Mouse (Mus musculus) left cerebral cortex, postnatal 14 days (tissue): ENCODE data around the gene Vps26c. TPM values are rescaled to one million over a fixed set of nuclear protein-coding genes. Genes with fewer than 3 reads are reported as not detected.

Source experiments
- DNase-seq, 2 experiments: peaks; one replicate each; pipeline ENCODE4 v3.0.0; 2021 to 2022; ENCODE audit warnings: low spot score in 2 of 2, mixed read lengths in 1 of 2
- intact Hi-C: fragments of 180-260 bp; cut with DNase I; formaldehyde crosslinking; loops from one replicate; pipeline ENCODE4 v1.15.1; 2025
- long read RNA-seq, 2 experiments: library from polyadenylated mRNA; stranded (forward); transcript quantifications; one replicate each; pipeline ENCODE4 v2.0.0; 2021
- total RNA-seq, 2 experiments: library from RNA; stranded (reverse); gene quantifications; 2 replicates each; pipeline ENCODE4 v1.2.3; 2021

Vps26c gene
- 10 to 100 TPM; 28.4 to 31.0 TPM for total RNA-seq
- long read RNA-seq, experiment 1, transcript Vps26c-201 (8 exons, 2,547 nt), result major isoform, 45 of 49 reads
- long read RNA-seq, experiment 1, partial matches to known transcripts, result 2 of 49 reads
- long read RNA-seq, experiment 1, other reads (novel, unspliced or antisense), result 2 of 49 reads
- long read RNA-seq, experiment 2, transcript Vps26c-201 (8 exons, 2,547 nt), result major isoform, 45 of 55 reads
- long read RNA-seq, experiment 2, partial matches to known transcripts, result 4 of 55 reads
- long read RNA-seq, experiment 2, other reads (novel, unspliced or antisense), result 6 of 55 reads

DNA sequence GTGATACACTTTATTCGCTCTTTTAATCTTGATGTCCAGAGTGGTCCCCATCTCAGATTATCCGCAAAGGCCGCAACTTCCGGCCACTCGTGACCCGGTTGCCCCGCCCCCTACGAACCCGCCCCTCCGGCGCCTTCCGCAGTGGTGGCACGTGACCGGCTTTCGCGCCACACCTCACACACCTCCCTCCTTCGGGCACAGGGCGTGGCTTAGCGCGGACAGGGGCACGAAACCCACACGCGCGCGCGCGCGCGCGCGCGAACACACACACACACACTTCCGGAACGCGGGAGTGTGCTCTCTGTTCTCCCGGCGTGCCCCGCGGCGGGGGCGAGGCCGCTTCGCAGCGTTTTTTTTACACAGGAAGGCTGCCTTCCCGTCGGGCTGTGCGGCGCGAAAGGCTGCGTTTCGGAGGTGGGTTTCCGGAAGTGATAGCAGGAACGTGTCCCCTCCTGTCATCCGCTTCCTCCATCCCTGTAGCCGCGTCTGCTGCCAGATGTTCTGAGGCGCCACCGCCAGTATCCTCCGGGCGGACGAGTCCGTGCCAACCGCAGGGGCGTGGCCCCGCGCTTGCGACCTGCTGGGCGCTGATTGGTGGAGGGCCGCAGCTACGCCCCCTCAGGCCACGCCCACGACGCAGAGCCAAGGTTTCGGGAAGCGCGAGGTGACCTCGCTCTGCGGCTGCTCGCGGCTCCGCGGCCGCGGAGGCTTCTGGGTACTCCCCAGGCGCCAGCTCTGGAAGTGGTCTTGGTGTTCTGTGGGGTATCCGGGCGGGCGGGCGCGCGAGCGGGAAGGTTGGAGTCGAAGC lies at the start of gene Vps26c:
Gene Vps26c (minus strand): TSS at position 487 of the 808 bp plus-strand sequence.
- DNase-seq, result peak; percentile 96 to 97
- intact Hi-C loops, result loop anchor here (1.0 to 5.0 kb wide), 3 partner anchors 43 to 91 kb away; no protein-coding TSS in a partner anchor

DNA sequence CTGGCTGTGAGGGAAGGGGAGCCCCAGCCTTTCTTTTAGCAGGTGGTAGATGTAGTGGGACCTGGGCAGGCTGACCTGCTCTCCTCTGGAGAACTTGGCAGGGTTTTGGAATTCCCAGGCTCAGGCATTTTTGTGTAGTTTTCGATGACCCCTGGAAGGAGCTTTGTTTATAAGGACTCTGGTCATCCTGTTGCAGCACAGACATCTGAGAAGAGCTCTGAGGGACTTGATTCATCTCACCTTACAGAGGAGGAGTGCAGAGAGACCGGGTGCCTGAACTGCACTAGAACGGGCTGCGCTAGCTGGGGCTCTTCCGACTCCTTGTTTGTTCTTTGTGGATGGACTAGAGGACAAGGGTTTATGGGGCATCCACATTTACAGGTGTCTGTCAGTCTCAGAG lies 49.1 kb upstream of the Vps26c start:
- intact Hi-C loops, result loop anchor here (10.0 kb wide), 1 partner anchor 139 kb away; no protein-coding TSS in a partner anchor
- no peak for DNase-seq

DNA sequence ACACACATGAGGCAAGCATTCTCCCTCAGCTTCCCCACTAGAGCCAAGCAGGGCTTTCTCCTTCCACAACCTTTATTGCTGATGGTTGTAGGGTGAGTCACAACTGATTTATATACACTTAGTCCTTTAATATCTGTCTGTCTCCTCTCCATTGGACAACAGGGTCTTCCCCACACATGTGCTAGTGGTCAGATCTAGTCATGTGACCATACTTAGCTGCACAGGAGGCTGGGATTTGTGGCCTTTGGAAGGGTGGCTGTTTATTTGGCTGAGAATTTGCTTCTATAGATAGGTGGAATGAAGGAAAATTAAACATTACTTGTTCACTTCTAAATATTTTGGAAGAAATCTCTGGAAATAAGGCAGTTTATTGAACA lies 48.1 kb upstream of the Vps26c start:
- intact Hi-C loops, result loop anchor here (5.0 to 10.0 kb wide), 2 partner anchors 43 to 140 kb away; no protein-coding TSS in a partner anchor
- no peak for DNase-seq

DNA sequence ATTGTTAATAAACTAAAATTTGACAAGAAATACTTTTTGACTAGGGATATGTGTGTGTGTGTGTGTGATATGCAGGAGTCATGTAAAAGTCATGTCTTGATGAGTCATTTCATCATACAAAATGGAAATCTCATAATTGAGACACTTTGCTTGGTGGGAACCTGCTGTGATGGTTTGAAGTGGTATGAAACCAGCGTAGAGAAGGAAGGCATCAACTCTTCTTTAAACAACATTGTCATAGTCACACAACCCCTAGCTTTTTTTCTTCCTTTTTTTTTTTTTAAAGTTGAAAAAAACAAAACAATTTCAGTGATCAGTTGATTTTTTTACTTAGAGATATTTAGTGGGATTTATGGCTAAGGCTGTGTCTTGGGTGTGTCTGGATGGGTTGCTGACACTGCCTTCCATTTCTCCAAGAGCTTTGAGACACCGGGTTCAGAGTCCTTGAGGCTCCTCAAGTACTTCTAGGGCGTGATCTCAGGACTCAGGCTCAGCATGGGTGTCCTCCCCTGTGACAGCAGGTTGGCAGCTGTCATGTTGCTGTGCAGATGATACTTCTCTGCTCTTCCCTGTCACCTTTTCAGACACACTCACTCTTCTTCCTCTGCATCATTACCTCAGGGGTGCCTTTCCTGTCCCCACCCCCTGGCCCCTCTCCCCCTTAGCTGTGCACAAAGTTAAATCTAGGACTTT lies 47.5 kb upstream of the Vps26c start:
- intact Hi-C loops, result loop anchor here (5.0 to 10.0 kb wide), 2 partner anchors 43 to 141 kb away; no protein-coding TSS in a partner anchor
- no peak for DNase-seq

DNA sequence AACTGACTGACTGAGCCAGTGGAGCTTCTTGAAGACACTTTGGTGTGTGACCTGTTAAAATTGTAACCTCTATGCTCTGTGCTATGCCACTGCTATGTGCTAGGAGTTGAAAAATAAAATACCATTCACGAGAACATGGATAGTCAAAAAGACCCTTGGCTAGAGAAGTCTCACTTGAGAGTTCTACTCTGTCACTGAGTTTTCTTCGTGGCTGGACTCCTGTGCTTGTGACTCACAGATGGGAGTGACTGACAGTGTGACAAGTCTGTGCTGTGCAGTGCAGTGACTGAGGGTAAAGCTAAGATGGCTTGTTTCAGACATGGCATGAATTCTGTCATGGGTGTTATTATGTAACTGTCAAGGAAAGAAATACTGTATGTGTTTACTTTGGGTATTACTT lies 45.8 kb upstream of the Vps26c start:
- intact Hi-C loops, result loop anchor here (5.0 to 10.0 kb wide), 2 partner anchors 45 to 142 kb away; no protein-coding TSS in a partner anchor

DNA sequence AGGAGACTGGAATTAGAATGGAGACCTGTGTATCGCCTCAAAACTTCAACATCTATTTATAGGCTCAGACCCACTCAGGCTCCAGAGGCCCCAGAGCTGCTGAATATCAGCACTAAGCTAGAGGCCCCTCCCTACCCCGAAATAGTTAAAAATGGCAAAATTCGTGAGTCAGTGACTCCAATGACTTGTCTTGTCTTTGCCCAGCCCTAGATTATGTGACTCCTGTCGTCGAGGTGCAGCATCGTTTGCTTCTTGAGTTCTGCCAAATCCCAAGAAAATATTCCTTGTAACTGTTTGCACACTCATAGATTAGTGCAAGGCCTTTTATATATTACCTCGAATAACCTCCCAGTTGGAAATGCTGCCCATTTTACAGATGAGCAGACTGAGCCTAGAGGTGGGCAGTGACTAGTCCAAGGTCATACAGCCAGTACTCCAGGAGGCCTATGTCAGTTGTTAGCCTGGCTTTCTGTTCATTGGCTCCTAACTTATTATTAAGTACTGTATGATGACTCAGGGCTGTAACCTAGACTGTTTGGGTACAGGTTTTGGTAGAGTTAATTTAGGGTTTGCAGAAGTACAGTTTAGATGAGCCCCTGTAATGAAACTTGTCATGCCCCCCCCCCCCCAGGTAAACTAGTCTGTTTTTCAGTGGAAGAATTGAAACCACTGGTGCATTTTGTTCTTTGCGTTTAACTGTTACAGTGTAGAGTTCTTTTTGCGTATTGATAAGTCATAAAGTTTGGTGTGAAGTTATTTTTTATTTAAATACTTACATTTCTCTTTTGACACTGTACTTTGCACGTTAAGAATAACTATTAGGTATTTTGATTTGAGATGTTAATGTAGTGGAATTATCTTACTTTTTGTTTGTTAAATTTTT lies 44.7 kb upstream of the Vps26c start:
- no peak for DNase-seq
- intact Hi-C loops, result loop anchor here (5.0 to 10.0 kb wide), 2 partner anchors 46 to 143 kb away; no protein-coding TSS in a partner anchor

More for the DNA sequence above, 45.8 kb upstream of the Vps26c start:
- DNase-seq, result no peak

DNA sequence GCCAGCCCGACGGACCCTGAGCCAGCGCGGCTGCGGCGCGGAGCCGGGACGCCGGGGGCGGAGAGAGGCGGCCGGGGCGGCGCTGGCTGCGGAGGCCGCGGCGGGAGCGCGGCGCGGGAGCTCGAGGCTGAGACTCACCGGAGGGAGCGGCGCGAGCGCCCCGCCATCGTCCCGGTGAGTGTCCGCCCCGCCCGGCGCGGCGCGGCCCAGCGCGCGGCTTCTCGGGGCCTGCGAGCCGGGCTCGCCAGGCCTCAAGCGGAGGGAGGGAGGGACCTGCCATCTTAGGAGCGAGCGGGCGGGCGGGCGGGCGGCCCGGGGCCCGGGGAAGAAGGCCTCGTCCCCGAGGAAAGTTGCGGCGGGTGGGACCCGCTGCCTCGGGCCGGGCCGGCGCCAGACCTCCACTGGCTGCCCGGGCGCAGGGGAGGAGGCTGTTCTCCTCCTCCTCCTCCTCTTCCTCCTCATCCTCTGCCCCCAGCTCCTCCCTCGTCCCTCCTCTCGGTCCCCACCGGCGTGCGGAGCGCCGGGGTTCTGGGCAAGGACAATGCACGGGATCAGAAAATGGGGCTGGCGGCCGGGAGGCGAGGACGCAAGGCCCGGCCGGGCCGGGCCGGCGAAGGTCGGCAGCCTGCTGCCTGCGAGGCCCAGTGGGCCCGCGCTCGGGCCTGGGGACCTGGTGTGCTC lies 43.9 kb upstream of the Vps26c start:
- intact Hi-C loops, result loop anchor here (5.0 to 10.0 kb wide), 2 partner anchors 47 to 144 kb away; no protein-coding TSS in a partner anchor

DNA sequence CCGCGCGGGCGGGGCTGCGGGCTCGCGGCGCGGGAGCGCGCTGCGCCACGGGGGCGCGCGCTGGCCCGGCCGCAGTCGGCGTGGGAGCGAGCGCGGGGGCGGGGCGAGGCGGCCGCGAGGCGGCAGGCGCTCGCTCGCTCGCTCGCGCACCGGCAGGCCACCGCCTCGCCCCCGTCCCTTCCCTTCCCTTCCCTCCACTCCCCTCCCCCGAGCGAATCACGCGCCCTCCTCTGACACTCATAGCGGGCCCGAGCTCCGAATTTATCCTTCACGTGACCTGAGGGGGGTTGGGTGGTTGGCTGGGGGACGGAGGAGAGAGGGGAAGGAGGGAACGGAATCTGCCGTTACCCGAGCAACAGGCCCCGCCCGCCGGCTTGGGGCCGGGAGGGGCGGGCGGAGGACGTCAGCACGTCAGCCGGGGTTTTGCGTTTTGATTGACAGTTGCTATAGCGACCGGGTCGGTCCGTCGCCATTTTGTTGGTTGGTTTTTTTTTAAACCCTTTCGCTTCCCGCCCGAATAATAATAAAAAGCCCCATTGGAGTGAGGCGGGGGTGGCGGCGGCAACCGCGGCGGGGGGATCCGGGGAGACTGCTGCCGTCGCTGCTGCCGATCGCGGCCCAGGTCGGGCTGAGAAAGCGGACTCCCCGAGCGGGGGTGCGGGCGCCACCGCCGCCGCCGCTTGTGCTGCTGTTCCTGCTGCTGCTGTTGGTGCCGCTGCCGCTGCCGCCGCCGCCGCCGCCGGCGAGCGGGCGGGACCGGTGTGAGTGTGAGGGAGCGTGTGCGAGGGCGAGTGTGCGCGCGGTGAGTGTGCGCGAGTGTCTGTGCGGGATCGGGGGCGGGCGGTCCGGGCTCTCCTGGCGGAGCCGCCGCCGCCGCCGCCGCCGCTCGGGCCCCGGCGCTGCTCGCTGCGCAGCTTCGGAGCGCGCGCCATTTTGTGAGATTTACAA lies 42.9 kb upstream of the Vps26c start, which contains the start of gene Dyrk1a:
Gene Dyrk1a (plus strand): TSS at position 782 of the 948 bp plus-strand sequence.
- intact Hi-C loops, result loop anchor here (1.0 to 10.0 kb wide), 4 partner anchors 43 to 145 kb away; partner anchors contain the start of gene Vps26c
- peak; percentile 97 to 99 for DNase-seq

More for the DNA sequence above, 43.9 kb upstream of the Vps26c start:
- DNase-seq, result peak in 1 of 2 experiments; percentile 42

DNA sequence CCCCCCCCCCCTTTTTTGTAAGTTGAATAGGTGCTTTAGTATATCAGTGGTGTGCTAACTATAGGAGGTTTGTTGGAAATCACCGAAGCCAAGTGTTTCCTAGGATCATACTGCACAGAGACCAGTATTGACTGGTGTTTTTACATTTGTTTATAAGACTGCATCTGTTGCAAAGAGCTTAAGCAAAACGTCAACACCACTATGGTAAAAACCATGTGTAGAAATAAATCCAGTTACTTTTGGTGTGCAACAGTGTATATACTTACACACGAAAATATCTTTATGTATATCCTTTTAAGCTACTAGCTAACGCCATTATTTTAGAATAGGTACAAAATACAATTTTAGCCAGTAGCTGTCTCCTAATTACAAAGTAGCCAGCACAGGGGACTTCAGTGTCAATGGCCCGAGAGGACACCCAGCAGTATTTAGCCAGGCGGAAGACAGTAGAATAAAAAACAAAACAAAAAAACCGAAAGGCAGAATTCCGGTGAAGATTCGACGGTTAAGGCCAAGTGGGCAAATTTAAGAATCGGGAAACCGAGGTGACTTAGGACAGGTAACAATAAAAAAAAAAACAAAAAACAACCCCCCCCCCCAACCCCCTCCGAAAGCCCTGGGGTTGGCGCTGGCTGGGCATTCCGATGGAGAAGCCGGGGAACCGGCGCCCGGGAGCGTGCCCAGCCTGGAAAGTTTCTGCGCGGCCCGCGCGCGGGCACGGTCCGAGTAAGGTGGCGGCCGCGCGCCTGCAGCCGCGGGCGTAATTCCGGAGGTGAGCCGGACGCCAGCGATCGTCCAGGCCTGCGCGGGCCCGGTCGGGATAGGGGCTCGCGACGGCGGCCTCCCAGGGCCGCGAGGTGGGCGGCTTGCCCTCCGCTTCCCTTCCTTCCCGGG lies 42.0 kb upstream of the Vps26c start:
- DNase-seq, result peak in 1 of 2 experiments; percentile 70
- intact Hi-C loops, result loop anchor here (1.0 to 5.0 kb wide), 2 partner anchors 42 to 101 kb away; partner anchors contain the start of gene Vps26c

DNA sequence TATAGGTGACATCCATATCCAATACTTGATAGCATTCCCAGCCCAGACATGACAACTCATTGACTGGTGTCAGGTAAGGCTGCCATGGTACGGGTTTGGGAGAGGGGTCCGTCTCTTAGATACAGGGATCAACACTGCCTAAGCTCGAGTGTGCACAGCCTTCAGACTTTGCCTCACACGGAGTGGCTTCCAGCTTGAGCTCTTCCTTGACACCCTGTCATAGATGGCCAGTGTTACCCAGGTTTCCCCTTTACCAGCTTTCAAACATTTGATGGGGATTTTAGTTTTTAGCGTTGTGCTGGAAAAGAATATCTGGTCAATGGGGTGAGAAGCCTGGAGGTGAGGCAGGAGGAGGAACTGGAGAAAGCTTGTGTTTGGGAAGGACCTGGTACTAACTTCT lies 41.1 kb upstream of the Vps26c start:
- DNase-seq, result no peak
- intact Hi-C loops, result loop anchor here (5.0 kb wide), 1 partner anchor 100 kb away; no protein-coding TSS in a partner anchor

DNA sequence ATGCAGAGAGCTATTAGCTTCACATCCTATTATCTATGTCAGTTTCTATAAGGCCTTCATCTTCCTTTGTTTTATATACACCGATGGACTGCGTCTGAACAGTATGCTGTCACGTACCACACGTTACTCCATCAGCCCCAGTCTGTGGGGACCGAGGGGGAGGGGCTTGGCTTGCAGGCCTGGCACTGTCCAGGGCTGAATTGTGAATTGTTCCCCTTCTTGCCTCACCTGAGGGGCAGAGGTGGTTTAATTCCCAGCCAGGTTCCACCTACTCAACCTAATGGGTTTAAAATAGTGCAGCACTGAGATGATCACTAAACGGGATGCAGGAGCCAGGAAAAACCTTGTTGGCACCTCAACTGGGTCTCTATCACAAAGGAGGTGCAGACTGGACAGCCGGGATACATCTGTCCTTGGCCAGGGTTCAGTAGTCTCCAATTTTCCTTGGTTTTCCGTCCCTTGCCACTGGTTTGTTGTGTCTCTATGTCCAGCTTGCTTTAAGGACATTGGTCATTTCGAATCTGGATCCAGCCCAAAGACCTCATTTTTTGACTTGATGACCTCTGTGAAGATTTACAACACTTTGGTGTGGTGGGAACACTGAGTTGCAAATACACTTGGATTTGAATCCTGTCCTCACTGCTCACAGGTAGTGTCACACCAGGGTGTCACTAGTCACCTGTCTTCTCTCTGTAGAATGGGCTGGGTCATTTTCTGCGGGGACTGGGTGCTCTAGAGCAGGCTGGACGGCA lies 40.4 kb upstream of the Vps26c start:
- intact Hi-C loops, result loop anchor here (5.0 kb wide), 1 partner anchor 100 kb away; no protein-coding TSS in a partner anchor
- no peak for DNase-seq

DNA sequence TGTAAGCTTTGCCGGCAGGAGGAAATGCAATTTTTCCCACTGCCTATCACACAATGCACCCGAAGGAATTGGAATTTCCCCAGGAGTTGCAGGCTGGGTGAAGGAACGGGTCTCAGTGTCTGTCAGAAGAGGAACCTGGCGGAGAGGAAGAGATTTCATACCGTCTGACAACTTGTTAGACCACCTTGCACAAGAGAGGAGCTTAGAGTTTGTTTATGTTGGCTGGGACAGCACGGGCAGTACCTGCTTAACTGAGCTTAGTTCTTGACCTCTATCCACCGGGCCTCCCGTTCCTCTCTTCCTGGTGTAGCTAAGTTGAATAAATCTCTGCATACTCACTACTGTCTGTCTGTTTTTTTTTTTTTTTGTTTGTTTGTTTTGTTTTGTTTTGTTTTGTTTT lies 39.5 kb upstream of the Vps26c start:
- DNase-seq, result no peak
- intact Hi-C loops, result loop anchor here (5.0 kb wide), 1 partner anchor 99 kb away; no protein-coding TSS in a partner anchor

DNA sequence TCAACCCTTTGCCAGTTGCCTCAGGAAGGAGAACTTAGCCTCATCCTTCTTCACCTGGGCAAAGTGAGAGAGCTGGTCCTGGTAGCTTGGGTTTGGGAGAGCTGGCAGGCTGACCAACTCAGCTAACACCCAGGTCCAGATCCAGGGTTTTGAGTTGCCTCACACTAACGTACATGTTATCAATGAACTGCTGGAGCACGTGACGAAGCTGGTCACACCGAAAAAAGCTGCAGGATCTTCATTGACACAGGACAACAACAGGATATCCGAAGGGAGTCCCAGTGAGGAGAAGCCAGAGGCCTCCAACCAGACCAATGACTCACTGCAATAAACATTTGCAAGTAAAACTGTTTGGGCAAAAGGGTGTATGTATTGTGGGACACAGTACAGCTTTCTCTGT lies 34.0 kb upstream of the Vps26c start:
- DNase-seq, result no peak
- intact Hi-C loops, result no loop called here

DNA sequence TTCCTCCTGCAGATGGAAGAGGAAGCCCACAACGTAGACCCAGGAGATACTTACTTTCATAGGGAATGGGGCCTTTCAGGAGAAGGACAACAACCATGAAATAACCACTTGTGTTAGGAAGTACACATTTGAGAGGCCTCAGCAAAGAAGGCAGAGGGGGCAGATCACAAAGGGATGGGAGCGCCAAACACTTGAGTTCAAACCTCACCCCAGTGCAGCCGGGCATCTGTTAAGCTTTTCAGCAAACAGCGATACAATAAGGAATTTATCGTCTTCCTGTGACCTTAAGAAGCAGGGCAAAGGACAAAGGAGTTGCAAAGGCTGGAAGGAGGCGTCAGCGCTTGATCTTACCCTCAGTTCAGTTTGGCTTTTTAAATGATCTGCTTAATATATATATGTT lies 33.2 kb upstream of the Vps26c start:
- no peak for DNase-seq
- intact Hi-C loops, result no loop called here

DNA sequence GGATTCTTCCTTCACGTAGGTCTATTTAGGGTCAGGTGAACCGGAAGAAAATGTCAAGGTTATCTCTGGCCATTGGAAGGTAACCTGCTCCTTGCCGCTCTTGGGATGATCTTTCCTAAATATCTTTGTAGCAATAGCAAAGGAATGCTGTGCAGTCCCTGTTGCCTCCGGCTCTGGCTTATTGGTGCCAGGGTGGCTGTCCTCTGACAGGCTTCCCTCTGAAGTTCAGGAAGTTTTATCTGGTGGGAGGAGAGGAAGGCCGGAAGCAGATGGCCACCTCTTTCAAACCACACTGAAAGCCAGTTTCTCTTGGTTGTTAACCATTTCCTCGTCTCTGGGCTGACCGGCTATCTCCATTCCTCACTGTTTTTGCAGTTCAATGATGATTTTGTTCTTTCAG lies 32.7 kb upstream of the Vps26c start:
- intact Hi-C loops, result no loop called here
- DNase-seq, result no peak
